Mouse (Mus musculus) embryonic facial prominence, embryonic 12.5 days (tissue): ENCODE results near the gene Gm49380. TPM values are rescaled to one million over a fixed set of nuclear protein-coding genes. Genes with fewer than 3 reads are reported as not detected.
"Not testable (repeated sequence)": the region's sequence is repeated elsewhere in the genome, so short reads cannot be mapped to it uniquely, and the experiment has no call there.

Source experiments
- ATAC-seq: fragments of 200-750 bp; cut with Nextera tagmentation; 2 replicates; pipeline ENCODE4 v1.8.0; 2017; ENCODE audit not compliant: insufficient number of reproducible peaks, insufficient read depth, low FRiP score, low TSS enrichment
- H3K27ac ChIP-seq: fragments of 300-500 bp; sonication (generic); 2 replicates; pipeline ENCODE4 v1.5.1; 2016; ENCODE audit warnings: mild to moderate bottlenecking
- H3K27me3 ChIP-seq: fragments of 300-500 bp; sonication (generic); 2 replicates; pipeline ENCODE4 v1.6.1; 2016; ENCODE audit warnings: mild to moderate bottlenecking, moderate library complexity
- H3K36me3 ChIP-seq: fragments of 300-500 bp; sonication (generic); 2 replicates; pipeline ENCODE4 v1.6.1; 2016; ENCODE audit warnings: mild to moderate bottlenecking
- H3K4me1 ChIP-seq: fragments of 300-500 bp; sonication (generic); 2 replicates; pipeline ENCODE4 v1.6.1; 2016
- H3K4me2 ChIP-seq: fragments of 300-500 bp; sonication (generic); replicated peaks from 2 replicates; pipeline ENCODE4 v1.6.1; 2016; ENCODE audit warnings: mild to moderate bottlenecking, moderate library complexity
- H3K4me3 ChIP-seq: fragments of 300-500 bp; sonication (generic); 2 replicates; pipeline ENCODE4 v1.5.1; 2016; ENCODE audit warnings: mild to moderate bottlenecking
- H3K9ac ChIP-seq: fragments of 300-500 bp; sonication (generic); 2 replicates; pipeline ENCODE4 v1.6.1; 2016; ENCODE audit warnings: mild to moderate bottlenecking, moderate library complexity
- H3K9me3 ChIP-seq: fragments of 300-500 bp; sonication (generic); 2 replicates; pipeline ENCODE4 v1.6.1; 2016; ENCODE audit warnings: mild to moderate bottlenecking, moderate library complexity
- WGBS: fragments of 180-500 bp; shearing (Covaris S2); methylation state at CpG from one replicate; pipeline ENCODE4 v1.1.7; 2016; 5-methylcytosine and 5-hydroxymethylcytosine counted together
- polyA plus RNA-seq: library from polyadenylated mRNA; unstranded; fragments of >200 nt; fragmentation: Nextera tagmentation; extraction: Ambion mirVana; gene quantifications from 2 replicates; pipeline ENCODE4 v1.2.1, GENCODE M21; 2016

Gene Gm49380
- polyA plus RNA-seq, 1 experiment from 2014 or later, result 0.19 TPM

- Histone ChIP-seq H3K27ac (no peak overlapping the region), H3K4me3 (no peak overlapping the region), H3K4me1 (no peaks in the 10 kb centered on the region), H3K9ac (no peak overlapping the region), H3K4me2 (no peak overlapping the region), H3K27me3 (no peaks in the 10 kb centered on the region), H3K36me3 (no peaks in the 10 kb centered on the region), H3K9me3 (no peaks in the 10 kb centered on the region)
- ATAC-seq, result no peak
- whole genome bisulfite sequencing, result 78% methylated on average over 8 of the region's 8 CpGs
These were observed 6.7 kb upstream of the Gm49380 start for GRCm38 (mm10) chr9:44119948-44120465.

- Histone ChIP-seq H3K9me3 (no peaks in the 10 kb centered on the region), H3K4me2 (no peak overlapping the region), H3K4me3 (no peak overlapping the region), H3K27me3 (no peaks in the 10 kb centered on the region), H3K36me3 (no peaks in the 10 kb centered on the region), H3K27ac (no peak overlapping the region), H3K9ac (no peak overlapping the region), H3K4me1 (no peaks in the 10 kb centered on the region)
- 48% methylated on average over 5 of the region's 5 CpGs for WGBS
- ATAC-seq, result no peak
These were observed 5.7 kb upstream of the Gm49380 start for GRCm38 (mm10) chr9:44119011-44119410.

DNA sequence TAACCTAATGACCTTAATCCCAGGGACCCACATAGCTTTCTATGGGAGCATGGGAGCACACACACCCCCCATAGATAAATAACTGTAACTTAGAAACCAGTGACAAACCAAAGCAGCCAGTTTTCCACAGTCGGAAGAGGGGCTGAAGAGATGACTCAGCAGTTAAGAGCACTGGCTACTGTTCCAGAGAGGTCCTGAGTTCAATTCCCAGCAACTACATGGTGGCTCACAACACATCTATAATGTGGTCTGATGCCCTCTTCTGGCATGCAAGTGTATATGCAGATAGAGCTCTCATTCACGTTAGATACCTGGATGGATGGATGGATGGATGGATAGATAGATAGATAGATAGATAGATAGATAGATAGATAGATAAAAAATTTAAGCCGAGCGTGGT, 2.9 kb upstream of the Gm49380 start:
- WGBS, result 88% methylated on average over 4 of the region's 4 CpGs
- no peaks in the 10 kb centered on the region for H3K36me3 ChIP-seq
- H3K27me3 ChIP-seq, result no peaks in the 10 kb centered on the region
- H3K4me3 ChIP-seq, result no peak overlapping the region
- no peak for ATAC-seq
- no peaks in the 10 kb centered on the region for H3K9me3 ChIP-seq
- no peak overlapping the region for H3K9ac ChIP-seq
- no peak overlapping the region for H3K4me2 ChIP-seq
- H3K4me1 ChIP-seq, result peaks cover 4% of the 10 kb centered on the region; the same call in 1 of the 2 replicates
- H3K27ac ChIP-seq, result no peak overlapping the region

DNA sequence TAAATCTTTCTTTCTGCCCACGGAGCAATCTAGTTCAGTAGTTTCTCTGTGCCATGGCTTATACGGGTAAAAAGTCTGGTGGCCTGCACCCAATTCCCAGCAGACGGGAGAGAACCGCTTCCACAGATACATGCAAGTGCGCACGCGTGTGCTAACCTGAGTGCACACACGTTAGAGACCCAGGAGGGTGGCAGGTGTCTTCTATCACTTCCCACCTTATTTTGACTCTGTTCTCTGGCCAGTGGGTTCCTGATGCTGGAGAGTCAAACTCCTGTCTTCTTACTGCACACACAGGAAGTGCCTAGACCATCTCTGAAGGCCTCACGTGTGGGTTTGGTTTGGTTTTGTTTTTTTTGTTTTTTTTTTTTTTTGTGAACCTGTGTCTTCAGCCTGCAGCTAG, 2.3 kb upstream of the Gm49380 start:
- Histone ChIP-seq H3K4me2 (no peak overlapping the region), H3K36me3 (0 out of 2 replicates have a peak, but pooled peaks cover under 1% of the 10 kb centered on the region), H3K9ac (no peak overlapping the region), H3K9me3 (no peaks in the 10 kb centered on the region), H3K27ac (no peak overlapping the region), H3K4me1 (peaks cover 8% of the 10 kb centered on the region), H3K27me3 (no peaks in the 10 kb centered on the region), H3K4me3 (no peak overlapping the region)
- 88% methylated on average over 9 of the region's 9 CpGs for WGBS
- no peak for ATAC-seq

GRCm38 (mm10) chr9:44114453-44114852, 1.2 kb upstream of the Gm49380 start:
- Histone ChIP-seq H3K4me3 (no peak overlapping the region), H3K9me3 (no peaks in the 10 kb centered on the region), H3K4me1 (peaks cover 19% of the 10 kb centered on the region), H3K9ac (no peak overlapping the region), H3K27me3 (no peaks in the 10 kb centered on the region), H3K36me3 (0 out of 2 replicates have a peak, but pooled peaks cover 6% of the 10 kb centered on the region), H3K27ac (no peak overlapping the region), H3K4me2 (no peak overlapping the region)
- WGBS, result 86% methylated on average over 2 of the region's 2 CpGs
- ATAC-seq, result no peak

DNA sequence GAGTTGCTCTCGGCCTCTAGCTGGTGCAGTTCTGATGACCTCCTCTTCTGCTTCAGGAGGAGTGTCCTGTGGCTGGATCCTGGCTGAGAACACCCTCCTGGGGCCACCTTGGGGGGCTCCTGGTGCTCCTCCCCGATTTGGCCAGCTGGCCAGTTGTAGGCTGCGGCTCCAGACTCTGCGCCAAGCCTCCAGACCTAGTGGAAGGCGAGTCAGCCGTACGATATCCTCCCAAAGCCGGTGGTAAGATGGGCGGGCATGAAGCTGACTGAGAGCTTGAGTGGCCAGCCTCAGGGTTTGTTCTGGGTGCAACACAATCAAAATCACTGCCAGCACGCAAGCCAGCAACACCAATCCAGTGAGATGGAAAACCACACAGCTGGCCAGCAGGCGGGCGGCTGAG, 1.4 kb downstream of the Gm49380 start:
- H3K27me3 ChIP-seq, H3K27ac ChIP-seq, ATAC-seq, H3K9me3 ChIP-seq: not testable (repeated sequence)
- peaks cover 16% of the 10 kb centered on the region; the same call in 1 of the 2 replicates for H3K36me3 ChIP-seq
- WGBS, result 58% methylated on average over 9 of the region's 12 CpGs
- peak overlapping the region; percentile 88 for H3K4me3 ChIP-seq
- peak overlapping the region; percentile 87; the same call in 1 of the 2 replicates for H3K9ac ChIP-seq
- H3K4me2 ChIP-seq, result peak overlapping the region; percentile 58
- peaks cover 44% of the 10 kb centered on the region for H3K4me1 ChIP-seq

- Histone ChIP-seq H3K9me3 (no peaks in the 10 kb centered on the region), H3K4me1 (peaks cover 51% of the 10 kb centered on the region), H3K4me3 (peak overlapping the region; percentile 22), H3K4me2 (peak overlapping the region; percentile 44), H3K27me3 (no peaks in the 10 kb centered on the region), H3K9ac (peak overlapping the region; percentile 45; the same call in 1 of the 2 replicates), H3K36me3 (peaks cover 32% of the 10 kb centered on the region), H3K27ac (peak overlapping the region; percentile 30; the same call in 1 of the 2 replicates)
- ATAC-seq, result no peak
- 31% methylated on average over 9 of the region's 9 CpGs for WGBS
These were observed 3.8 kb downstream of the Gm49380 start for GRCm38 (mm10) chr9:44109360-44110095.

DNA sequence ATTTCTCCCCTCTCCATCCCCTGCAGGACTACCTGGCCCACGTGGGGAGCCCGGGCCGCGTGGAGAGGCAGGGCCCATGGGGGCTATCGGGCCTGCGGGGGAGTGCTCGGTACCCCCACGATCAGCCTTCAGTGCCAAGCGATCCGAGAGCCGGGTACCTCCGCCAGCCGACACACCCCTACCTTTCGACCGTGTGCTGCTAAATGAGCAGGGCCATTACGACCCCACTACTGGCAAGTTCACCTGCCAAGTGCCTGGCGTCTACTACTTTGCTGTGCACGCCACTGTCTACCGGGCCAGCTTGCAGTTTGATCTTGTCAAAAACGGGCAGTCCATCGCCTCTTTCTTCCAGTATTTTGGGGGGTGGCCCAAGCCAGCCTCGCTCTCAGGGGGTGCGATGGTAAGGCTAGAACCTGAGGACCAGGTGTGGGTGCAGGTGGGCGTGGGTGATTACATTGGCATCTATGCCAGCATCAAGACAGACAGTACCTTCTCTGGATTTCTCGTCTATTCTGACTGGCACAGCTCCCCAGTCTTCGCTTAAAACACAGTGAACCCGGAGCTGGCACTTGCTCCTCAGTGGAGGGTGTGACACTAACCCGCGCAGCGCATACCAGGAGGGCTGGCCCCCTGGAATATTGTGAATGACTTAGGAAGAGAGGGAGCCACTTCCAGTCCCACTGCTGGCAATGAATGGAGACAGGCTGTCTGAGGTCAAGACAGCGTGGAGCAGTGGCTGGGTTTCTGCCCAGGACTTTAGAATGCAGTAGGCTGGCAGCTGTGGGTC, 4.8 kb downstream of the Gm49380 start:
- peak overlapping the region; percentile 36; the same call in 1 of the 2 replicates for H3K9ac ChIP-seq
- no peak overlapping the region for H3K4me3 ChIP-seq
- no peak for ATAC-seq
- peaks cover 37% of the 10 kb centered on the region for H3K36me3 ChIP-seq
- 0 out of 2 replicates have a peak overlapping the region, but pooled peaks have one; percentile 30 for H3K27ac ChIP-seq
- H3K4me2 ChIP-seq, result peak overlapping the region; percentile 44
- H3K4me1 ChIP-seq, result peaks cover 51% of the 10 kb centered on the region
- no peaks in the 10 kb centered on the region for H3K27me3 ChIP-seq
- no peaks in the 10 kb centered on the region for H3K9me3 ChIP-seq
- WGBS, result 79% methylated on average over 31 of the region's 31 CpGs

GRCm38 (mm10) chr9:44107557-44108179, 5.6 kb downstream of the Gm49380 start:
- peak overlapping the region; percentile 36; the same call in 1 of the 2 replicates for H3K9ac ChIP-seq
- H3K4me2 ChIP-seq, result peak overlapping the region; percentile 36
- peak overlapping the region; percentile 52 for H3K27ac ChIP-seq
- no peaks in the 10 kb centered on the region for H3K9me3 ChIP-seq
- H3K36me3 ChIP-seq, result peaks cover 37% of the 10 kb centered on the region
- no peak overlapping the region for H3K4me3 ChIP-seq
- whole genome bisulfite sequencing, result 40% methylated on average over 25 of the region's 25 CpGs
- no peak for ATAC-seq
- H3K27me3 ChIP-seq, result no peaks in the 10 kb centered on the region
- H3K4me1 ChIP-seq, result peaks cover 51% of the 10 kb centered on the region

- Histone ChIP-seq H3K9me3 (no peaks in the 10 kb centered on the region), H3K4me1 (peaks cover 51% of the 10 kb centered on the region), H3K4me3 (peak within 1 kb of the TSS; percentile 7; the same call in 1 of the 2 replicates), H3K4me2 (peak within 1 kb of the TSS; percentile 36), H3K27ac (peak within 1 kb of the TSS; percentile 52), H3K36me3 (peaks cover 37% of the 10 kb centered on the region), H3K27me3 (no peaks in the 10 kb centered on the region), H3K9ac (peak within 1 kb of the TSS; percentile 36)
- 33% methylated on average over 8 of the region's 8 CpGs for WGBS
- no peak for ATAC-seq
These were observed 6.2 kb downstream of the Gm49380 start, which contains the start of gene C1qtnf5 for GRCm38 (mm10) chr9:44107110-44107509. Gene C1qtnf5, plus strand, starts transcription at chr9:44107245.

GRCm38 (mm10) chr9:44106596-44106995, 6.7 kb downstream of the Gm49380 start:
- Histone ChIP-seq H3K4me3 (no peak overlapping the region; the same call in 1 of the 2 replicates), H3K9ac (no peak overlapping the region), H3K4me2 (peak overlapping the region; percentile 36; the same call in 1 of the 2 replicates), H3K27me3 (no peaks in the 10 kb centered on the region), H3K36me3 (peaks cover 37% of the 10 kb centered on the region), H3K27ac (no peak overlapping the region), H3K9me3 (no peaks in the 10 kb centered on the region), H3K4me1 (peaks cover 47% of the 10 kb centered on the region)
- ATAC-seq, result no peak
- WGBS, result 72% methylated on average over 4 of the region's 4 CpGs
